Mouse (Mus musculus): Measurements from ENCODE around the gene Hsd3b4.
"Not testable (repeated sequence)": the region's sequence is repeated elsewhere in the genome, so short reads cannot be mapped to it uniquely, and the experiment has no call there.

- not testable (repeated sequence) for TF ChIP-seq CTCF (IDR thresholded peaks at IDR 0.05; ENCODE audit: low read depth); EP300 (optimal IDR thresholded peaks at IDR 0.05)
These were observed 38.8 kb downstream of the Hsd3b4 start for GRCm38 (mm10) chr3:98471499-98471898.

Data from stomach, postnatal 0 days (tissue).